Mouse (Mus musculus) ES-Bruce4 (cell line): Measurements from ENCODE around the gene Umps. TPM values are rescaled to one million over a fixed set of nuclear protein-coding genes. Genes with fewer than 3 reads are reported as not detected.
A peak's percentile ranks its signal among the peaks of the same experiment; 100 is the strongest.

Experiments used
- H3K27ac ChIP-seq: 2 replicates; pipeline ENCODE4 v1.5.1; 2012; ENCODE audit warnings: low read length, inconsistent platforms; ENCODE audit not compliant: insufficient read depth
- H3K27me3 ChIP-seq: 2 replicates; pipeline ENCODE4 v1.6.1; 2012; ENCODE audit warnings: mild to moderate bottlenecking, low read length, inconsistent platforms; ENCODE audit not compliant: control insufficient read depth, poor library complexity, insufficient read depth, severe bottlenecking
- H3K36me3 ChIP-seq: 2 replicates; pipeline ENCODE4 v1.6.1; 2012; ENCODE audit warnings: inconsistent platforms, mild to moderate bottlenecking, low read length, moderate library complexity; ENCODE audit not compliant: control insufficient read depth, poor library complexity, insufficient read depth, severe bottlenecking
- H3K4me1 ChIP-seq: one replicate; pipeline ENCODE4 v1.8.1; 2011; ENCODE audit warnings: low read length; ENCODE audit not compliant: control insufficient read depth, insufficient read depth
- H3K4me3 ChIP-seq: 2 replicates; pipeline ENCODE4 v1.5.1; 2011; ENCODE audit warnings: low read depth, mild to moderate bottlenecking, low read length
- H3K9ac ChIP-seq: 2 replicates; pipeline ENCODE4 v1.6.1; 2012; ENCODE audit warnings: low read depth, mild to moderate bottlenecking, inconsistent platforms; ENCODE audit not compliant: poor library complexity, severe bottlenecking
- H3K9me3 ChIP-seq: replicated peaks from 2 replicates; pipeline ENCODE4 v1.6.1; 2012; ENCODE audit warnings: mild to moderate bottlenecking, low read length, inconsistent platforms; ENCODE audit not compliant: control insufficient read depth, poor library complexity, insufficient read depth, severe bottlenecking
- CTCF ChIP-seq: IDR thresholded peaks from one replicate; pipeline ENCODE4 v1.8.1; 2011; ENCODE audit warnings: low read depth, low read length
- EP300 ChIP-seq: IDR thresholded peaks from 2 replicates; pipeline ENCODE4 v1.6.1; 2011; ENCODE audit warnings: low read depth, low read length; ENCODE audit not compliant: insufficient read depth
- POLR2A ChIP-seq: IDR thresholded peaks from one replicate; pipeline ENCODE4 v1.8.1; 2011; ENCODE audit warnings: low read length; ENCODE audit not compliant: insufficient read depth
- polyA plus RNA-seq: library from polyadenylated mRNA; stranded (reverse); fragments of >200 nt; gene quantifications from 2 replicates; pipeline ENCODE4 v1.2.4, GENCODE M21; 2011; ENCODE audit warnings: low read depth; ENCODE audit not compliant: missing spikeins, insufficient read depth, insufficient read length

The Umps gene
- polyA plus RNA-seq, 1 experiment = 51.6 TPM

GRCm38 (mm10) chr16:33983712-33984111, 16.9 kb upstream of the Umps start:
- no peaks in the 10 kb centered on the region for H3K4me1 ChIP-seq
- H3K36me3 ChIP-seq = no peaks in the 10 kb centered on the region
- H3K27me3 ChIP-seq = no peaks in the 10 kb centered on the region
- H3K9ac ChIP-seq = no peak overlapping the region
- H3K4me3 ChIP-seq = no peak overlapping the region
- 0 out of 2 replicates have a peak, but pooled peaks cover 3% of the 10 kb centered on the region for H3K9me3 ChIP-seq
- TF ChIP-seq CTCF (no peak), POLR2A (no peak), EP300 (no peak)
- H3K27ac ChIP-seq = no peak overlapping the region

DNA sequence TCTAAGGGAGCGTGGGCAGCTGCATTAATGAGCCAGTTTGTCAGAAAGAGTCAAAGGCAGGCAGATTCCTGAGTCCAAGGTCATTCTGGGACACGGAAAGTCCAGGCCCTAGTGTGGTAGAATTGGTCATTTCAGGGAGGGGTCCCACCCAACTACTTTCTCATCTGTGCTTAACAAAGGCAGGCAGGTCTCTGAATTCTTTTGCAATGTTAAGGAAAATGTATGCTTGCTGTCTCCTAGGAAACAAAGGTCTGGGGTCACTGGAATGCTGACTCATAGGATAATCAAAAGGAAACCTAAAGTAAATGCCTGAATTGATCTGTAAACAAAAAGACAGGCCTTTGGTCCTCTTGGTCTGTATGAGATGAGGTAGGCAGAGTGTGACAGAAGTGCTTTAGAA, 13.0 kb upstream of the Umps start:
- Histone ChIP-seq H3K4me3 (no peak overlapping the region), H3K9ac (no peak overlapping the region), H3K4me1 (no peaks in the 10 kb centered on the region), H3K27me3 (no peaks in the 10 kb centered on the region), H3K9me3 (peaks cover 17% of the 10 kb centered on the region), H3K36me3 (no peaks in the 10 kb centered on the region), H3K27ac (peak overlapping the region; percentile 70)
- TF ChIP-seq EP300 = peak; percentile 59
- TF ChIP-seq CTCF = no peak

DNA sequence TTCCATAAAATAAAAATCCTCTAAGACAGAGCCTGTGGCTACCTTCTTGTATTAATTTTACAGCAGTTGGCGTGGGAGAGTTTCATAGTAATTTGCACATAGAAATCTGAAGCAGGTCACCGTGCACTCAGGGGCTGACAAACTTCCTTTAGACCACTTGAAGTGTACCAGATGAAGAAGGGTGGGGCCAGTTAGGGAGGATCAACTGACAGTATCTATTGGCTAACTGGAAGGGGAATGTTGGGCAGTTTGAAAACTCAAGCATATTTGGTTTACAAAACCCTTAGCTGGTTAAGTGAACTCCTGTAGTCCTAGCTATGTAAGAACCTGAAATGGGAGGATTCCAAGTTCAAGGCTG, 424 bp upstream of the Umps start:
- H3K4me3 ChIP-seq = no peak overlapping the region
- peak overlapping the region; percentile 82 for H3K9ac ChIP-seq
- H3K27ac ChIP-seq = no peak overlapping the region
- TF ChIP-seq EP300 = no peak
- TF ChIP-seq POLR2A = no peak
- TF ChIP-seq CTCF = no peak
- no peaks in the 10 kb centered on the region for H3K9me3 ChIP-seq
- H3K27me3 ChIP-seq = no peaks in the 10 kb centered on the region
- peaks cover 15% of the 10 kb centered on the region for H3K36me3 ChIP-seq
- no peaks in the 10 kb centered on the region for H3K4me1 ChIP-seq

DNA sequence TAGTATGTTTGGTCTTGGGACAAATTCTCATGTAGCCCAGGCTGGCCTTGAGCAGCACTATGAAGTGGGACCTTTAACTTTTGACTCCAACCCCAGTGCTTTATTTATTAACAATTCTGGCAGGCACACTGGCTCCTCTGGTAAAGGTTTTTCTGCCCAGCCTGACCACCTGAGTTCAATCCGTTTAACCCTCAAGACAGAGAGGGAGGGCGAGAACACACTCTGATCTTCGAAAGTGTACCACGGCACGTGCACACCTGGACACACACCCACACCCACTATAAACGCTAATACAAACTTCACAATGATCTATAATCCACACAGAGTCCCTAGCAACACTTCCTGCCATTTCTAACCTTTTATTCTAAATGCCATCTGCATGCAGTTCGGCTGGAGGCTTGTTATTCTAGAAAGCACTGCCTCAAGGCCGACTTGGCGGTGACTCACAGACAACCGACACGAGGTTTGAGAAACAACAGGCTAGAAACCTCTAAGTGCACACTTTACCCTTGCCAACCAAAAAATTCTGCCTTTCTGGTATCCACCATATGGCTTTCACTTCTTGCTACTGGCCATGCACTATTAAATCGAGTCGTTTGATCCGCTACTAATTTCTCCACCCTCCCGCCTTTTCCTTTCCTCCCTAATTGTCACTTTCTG, 830 bp downstream of the Umps start:
- H3K27me3 ChIP-seq = no peaks in the 10 kb centered on the region
- no peak for TF ChIP-seq POLR2A
- no peak for TF ChIP-seq EP300
- no peak for TF ChIP-seq CTCF
- H3K9ac ChIP-seq = peak overlapping the region; percentile 82
- no peak overlapping the region for H3K27ac ChIP-seq
- H3K36me3 ChIP-seq = peaks cover 27% of the 10 kb centered on the region
- peak overlapping the region; percentile 86 for H3K4me3 ChIP-seq
- no peaks in the 10 kb centered on the region for H3K9me3 ChIP-seq
- H3K4me1 ChIP-seq = no peaks in the 10 kb centered on the region

- no peak overlapping the region for H3K4me3 ChIP-seq
- H3K4me1 ChIP-seq = no peaks in the 10 kb centered on the region
- TF ChIP-seq POLR2A = no peak
- TF ChIP-seq EP300 = no peak
- no peak for TF ChIP-seq CTCF
- H3K9me3 ChIP-seq = no peaks in the 10 kb centered on the region
- H3K36me3 ChIP-seq = peaks cover 51% of the 10 kb centered on the region
- no peak overlapping the region for H3K9ac ChIP-seq
- no peaks in the 10 kb centered on the region for H3K27me3 ChIP-seq
- no peak overlapping the region for H3K27ac ChIP-seq
Observed at GRCm38 (mm10) chr16:33963509-33963908, 3.3 kb downstream of the Umps start.

GRCm38 (mm10) chr16:33954793-33955192, 12.0 kb downstream of the Umps start:
- no peak overlapping the region for H3K27ac ChIP-seq
- no peaks in the 10 kb centered on the region for H3K27me3 ChIP-seq
- no peak overlapping the region for H3K9ac ChIP-seq
- no peaks in the 10 kb centered on the region for H3K4me1 ChIP-seq
- TF ChIP-seq POLR2A (no peak), CTCF (no peak), EP300 (no peak)
- peaks cover 63% of the 10 kb centered on the region for H3K36me3 ChIP-seq
- H3K4me3 ChIP-seq = no peak overlapping the region
- no peaks in the 10 kb centered on the region for H3K9me3 ChIP-seq
